Mouse (Mus musculus): ENCODE results near the gene Gm17332. TPM values are rescaled to one million over a fixed set of nuclear protein-coding genes. Genes with fewer than 3 reads are reported as not detected.
A peak's percentile ranks its signal among the peaks of the same experiment; 100 is the strongest.
"Not testable (repeated sequence)": the region's sequence is repeated elsewhere in the genome, so short reads cannot be mapped to it uniquely, and the experiment has no call there.

Gm17332 gene
- polyA plus RNA-seq, 1 experiment from 2014 or later: not detected

DNA sequence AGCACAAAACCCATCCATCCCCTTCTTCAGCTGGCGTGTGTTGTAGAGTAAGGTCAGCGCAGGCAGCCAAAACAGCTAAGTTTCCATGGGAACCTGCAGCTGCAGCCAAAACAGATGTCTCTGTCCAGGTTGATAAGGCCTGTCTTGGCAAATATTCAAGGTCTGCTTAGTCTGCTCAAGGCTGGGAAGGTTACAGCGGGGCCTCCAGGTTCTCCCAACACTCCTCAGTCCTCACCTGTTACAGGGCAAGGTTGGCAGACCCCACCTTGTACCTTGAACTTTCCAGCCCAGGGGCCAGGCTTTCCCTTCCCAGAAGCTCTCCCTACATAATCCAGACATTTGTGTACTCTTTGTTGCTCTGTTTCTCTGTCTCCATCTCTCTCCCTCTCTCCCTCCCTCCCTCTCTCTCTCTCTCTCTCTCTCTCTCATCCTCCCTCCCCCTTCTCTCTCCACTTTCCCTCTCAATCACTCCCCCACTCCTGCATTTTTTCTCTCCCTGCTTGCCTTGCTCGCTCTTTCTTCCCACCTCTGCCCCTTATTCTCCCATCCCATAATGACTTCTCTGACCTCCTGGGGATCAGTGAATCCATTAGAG is 12.1 kb downstream of the Gm17332 start:
- Histone ChIP-seq H3K4me3 (ENCODE audit: low read depth, low read length) (peak overlapping the region; percentile 40), H3K27ac (ENCODE audit: low read depth) (peak overlapping the region; percentile 57; the same call in 1 of the 2 replicates)

DNA sequence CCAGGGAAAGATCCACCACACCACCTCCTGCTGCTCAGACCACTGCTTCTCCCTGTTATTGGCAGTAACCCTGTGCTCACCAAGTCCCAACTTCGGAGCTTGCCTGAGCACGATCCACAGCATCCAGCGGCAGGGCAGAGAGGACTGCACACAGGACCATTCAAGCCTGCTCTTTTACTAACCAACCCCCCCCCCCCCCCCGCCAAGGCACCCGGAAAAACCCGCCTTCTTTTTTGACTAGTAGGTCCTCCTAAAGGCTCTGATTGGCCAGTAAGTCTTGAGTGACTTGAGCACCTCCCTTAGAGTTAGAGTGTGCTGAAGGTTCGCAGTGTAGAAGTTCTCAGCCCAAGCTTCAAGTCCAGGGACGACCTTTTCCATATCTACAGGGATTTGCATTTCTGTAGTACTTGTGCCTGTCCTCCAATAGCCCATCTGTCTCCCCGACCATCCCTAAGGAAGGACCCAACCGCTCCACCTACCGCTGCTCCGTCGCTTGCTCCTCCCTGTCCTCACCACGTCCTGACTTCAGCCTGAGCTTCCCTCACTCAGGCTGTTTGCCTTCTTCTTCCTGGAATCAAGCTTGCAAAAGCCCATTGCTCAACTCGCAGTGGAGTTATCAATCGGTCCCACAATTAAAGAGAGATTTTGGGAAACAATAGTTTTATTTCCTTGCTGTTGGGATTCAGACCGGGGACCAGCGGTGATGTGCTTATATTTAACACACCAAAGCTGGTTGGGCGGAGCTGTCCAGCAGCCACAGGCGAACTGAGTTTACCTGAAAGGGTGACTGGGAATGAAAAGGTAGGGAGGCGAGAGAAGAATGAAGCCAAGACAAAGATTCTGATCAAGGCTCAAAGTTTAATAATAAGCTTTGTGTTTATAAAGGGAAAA is 12.9 kb downstream of the Gm17332 start:
- DNase-seq: peak; percentile 38
- H3K9ac ChIP-seq (replicated peaks): peak overlapping the region; percentile 26; the same call in 1 of the 2 replicates

More for the DNA sequence above, 12.1 kb downstream of the Gm17332 start:
- Histone ChIP-seq H3K9me3 (ENCODE audit: low read length) (no peaks in the 10 kb centered on the region), H3K4me2 (ENCODE audit: low read depth, low read length) (peak overlapping the region; percentile 73; the same call in 1 of the 2 replicates), H3K27me3 (ENCODE audit: insufficient read depth, low read length) (no peaks in the 10 kb centered on the region), H3K36me3 (replicated peaks; ENCODE audit: insufficient read depth, low read length) (no peaks in the 10 kb centered on the region), H3K9ac (replicated peaks) (no peak overlapping the region), H3K4me1 (ENCODE audit: insufficient read depth) (peaks cover 11% of the 10 kb centered on the region; the same call in 1 of the 2 replicates)
- ATAC-seq (peak; percentile 93), DNase-seq (peak; percentile 59)
- 8% methylated on average over 4 of the region's 4 CpGs for WGBS (ENCODE audit: insufficient replicate concordance)
- peak; percentile 74 for TF ChIP-seq EP300 (IDR thresholded peaks at IDR 0.05; ENCODE audit: low read depth)
- no peak for TF ChIP-seq CTCF (IDR thresholded peaks at IDR 0.05; ENCODE audit: low read depth)

DNA sequence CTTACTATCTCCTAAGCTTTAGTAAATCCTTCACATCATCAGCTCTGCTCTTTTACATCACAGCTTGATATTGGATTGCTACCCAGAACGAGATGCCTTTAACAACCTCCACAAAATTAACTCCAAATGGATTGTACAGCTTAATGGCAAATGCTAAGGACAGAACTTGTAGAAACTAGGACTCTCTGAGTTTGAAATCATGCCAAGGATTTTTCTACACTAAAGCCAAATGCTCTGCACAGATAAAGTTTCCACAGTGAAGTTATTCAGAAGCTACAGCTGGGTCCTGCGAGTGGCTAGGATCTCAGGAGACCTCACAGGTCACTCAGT is 13.5 kb downstream of the Gm17332 start:
- H3K9ac ChIP-seq (replicated peaks): peak overlapping the region; percentile 16; the same call in 1 of the 2 replicates
- H3K36me3 ChIP-seq (replicated peaks; ENCODE audit: insufficient read depth, low read length): no peaks in the 10 kb centered on the region
- H3K27me3 ChIP-seq (ENCODE audit: insufficient read depth, low read length): no peaks in the 10 kb centered on the region
- no peak for DNase-seq
- H3K9me3 ChIP-seq (ENCODE audit: low read length): no peaks in the 10 kb centered on the region
- WGBS (ENCODE audit: insufficient replicate concordance): 48% methylated on average over 2 of the region's 2 CpGs
- peak overlapping the region; percentile 40 for H3K4me3 ChIP-seq (ENCODE audit: low read depth, low read length)
- TF ChIP-seq CTCF (IDR thresholded peaks at IDR 0.05; ENCODE audit: low read depth) (no peak), EP300 (IDR thresholded peaks at IDR 0.05; ENCODE audit: low read depth) (no peak)
- H3K4me1 ChIP-seq (ENCODE audit: insufficient read depth): peaks cover 11% of the 10 kb centered on the region; the same call in 1 of the 2 replicates
- H3K27ac ChIP-seq (ENCODE audit: low read depth): no peak overlapping the region
- peak overlapping the region; percentile 73 for H3K4me2 ChIP-seq (ENCODE audit: low read depth, low read length)
- ATAC-seq: no peak

More for the DNA sequence above, 12.9 kb downstream of the Gm17332 start:
- H3K9me3 ChIP-seq (ENCODE audit: low read length): no peaks in the 10 kb centered on the region
- ATAC-seq: peak; percentile 76
- TF ChIP-seq EP300 (IDR thresholded peaks at IDR 0.05; ENCODE audit: low read depth) (no peak), CTCF (IDR thresholded peaks at IDR 0.05; ENCODE audit: low read depth) (no peak)
- 6% methylated on average over 19 of the region's 21 CpGs for WGBS (ENCODE audit: insufficient replicate concordance)
- H3K4me1 ChIP-seq (ENCODE audit: insufficient read depth): peaks cover 11% of the 10 kb centered on the region; the same call in 1 of the 2 replicates
- H3K27ac ChIP-seq (ENCODE audit: low read depth): peak overlapping the region; percentile 57; the same call in 1 of the 2 replicates
- H3K4me3 ChIP-seq (ENCODE audit: low read depth, low read length): peak overlapping the region; percentile 40
- peak overlapping the region; percentile 73 for H3K4me2 ChIP-seq (ENCODE audit: low read depth, low read length)
- H3K27me3 ChIP-seq (ENCODE audit: insufficient read depth, low read length): no peaks in the 10 kb centered on the region
- no peaks in the 10 kb centered on the region for H3K36me3 ChIP-seq (replicated peaks; ENCODE audit: insufficient read depth, low read length)

DNA sequence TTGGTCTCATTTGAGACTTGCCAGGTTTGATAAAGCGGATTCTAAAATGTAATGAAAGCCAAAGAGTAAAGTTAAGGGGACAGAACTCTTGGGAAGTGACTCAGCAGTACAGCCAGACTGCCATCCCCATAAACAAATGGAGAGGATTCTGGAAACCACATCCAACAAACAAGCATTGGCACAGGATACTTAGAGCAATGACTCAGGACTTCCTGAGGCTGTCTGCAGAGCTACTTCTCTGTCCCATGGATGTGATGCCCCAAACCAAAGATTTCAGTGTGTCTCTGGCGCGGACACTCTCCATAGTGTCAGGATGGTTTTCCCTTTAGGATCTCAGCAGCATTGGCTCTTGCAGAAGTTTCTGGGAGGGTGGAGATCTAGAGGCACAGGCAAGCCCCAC is 25.2 kb downstream of the Gm17332 start:
- 0 out of 2 replicates have a peak, but pooled peaks have one; percentile 43 for ATAC-seq
- no peak for TF ChIP-seq EP300 (IDR thresholded peaks at IDR 0.05; ENCODE audit: low read depth)
- TF ChIP-seq CTCF (IDR thresholded peaks at IDR 0.05; ENCODE audit: low read depth): no peak
- WGBS (ENCODE audit: insufficient replicate concordance): 77% methylated on average over 3 of the region's 3 CpGs

DNA sequence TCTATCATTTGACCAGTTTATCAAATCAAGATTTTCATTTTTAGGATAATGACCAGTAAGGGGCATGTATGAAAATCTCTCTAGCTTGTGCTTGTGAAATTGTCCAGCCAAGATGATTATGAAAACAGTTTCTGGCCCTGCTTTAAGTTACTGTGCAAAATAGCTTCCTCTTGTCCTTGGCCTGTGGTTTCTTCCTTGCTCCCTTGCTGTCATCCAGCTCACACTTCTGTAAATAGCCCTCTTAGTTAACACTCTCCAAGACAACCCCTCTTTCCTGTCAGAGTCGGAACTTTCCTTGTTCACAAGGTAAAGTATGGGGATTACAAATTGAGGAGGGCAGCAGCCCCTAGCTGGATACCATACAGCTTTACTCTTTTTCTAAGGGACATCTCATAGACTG is 43.9 kb downstream of the Gm17332 start:
- not testable (repeated sequence) for H3K27ac ChIP-seq (ENCODE audit: low read depth); H3K4me2 ChIP-seq (ENCODE audit: low read depth, low read length); H3K9me3 ChIP-seq (ENCODE audit: low read length); H3K27me3 ChIP-seq (ENCODE audit: insufficient read depth, low read length); H3K4me3 ChIP-seq (ENCODE audit: low read depth, low read length); DNase-seq; ATAC-seq; H3K4me1 ChIP-seq (ENCODE audit: insufficient read depth); H3K36me3 ChIP-seq (replicated peaks; ENCODE audit: insufficient read depth, low read length); H3K9ac ChIP-seq (replicated peaks)
- WGBS (ENCODE audit: insufficient replicate concordance): 28% methylated on average over 1 of the region's 1 CpGs

More for the DNA sequence above, 25.2 kb downstream of the Gm17332 start:
- H3K27me3 ChIP-seq (ENCODE audit: insufficient read depth, low read length): no peaks in the 10 kb centered on the region
- H3K4me2 ChIP-seq (ENCODE audit: low read depth, low read length): no peak overlapping the region
- no peak overlapping the region for H3K27ac ChIP-seq (ENCODE audit: low read depth)
- no peaks in the 10 kb centered on the region for H3K4me1 ChIP-seq (ENCODE audit: insufficient read depth)
- H3K9ac ChIP-seq (replicated peaks): no peak overlapping the region
- no peak for DNase-seq
- H3K9me3 ChIP-seq (ENCODE audit: low read length): no peaks in the 10 kb centered on the region
- no peak overlapping the region for H3K4me3 ChIP-seq (ENCODE audit: low read depth, low read length)
- no peaks in the 10 kb centered on the region for H3K36me3 ChIP-seq (replicated peaks; ENCODE audit: insufficient read depth, low read length)

DNA sequence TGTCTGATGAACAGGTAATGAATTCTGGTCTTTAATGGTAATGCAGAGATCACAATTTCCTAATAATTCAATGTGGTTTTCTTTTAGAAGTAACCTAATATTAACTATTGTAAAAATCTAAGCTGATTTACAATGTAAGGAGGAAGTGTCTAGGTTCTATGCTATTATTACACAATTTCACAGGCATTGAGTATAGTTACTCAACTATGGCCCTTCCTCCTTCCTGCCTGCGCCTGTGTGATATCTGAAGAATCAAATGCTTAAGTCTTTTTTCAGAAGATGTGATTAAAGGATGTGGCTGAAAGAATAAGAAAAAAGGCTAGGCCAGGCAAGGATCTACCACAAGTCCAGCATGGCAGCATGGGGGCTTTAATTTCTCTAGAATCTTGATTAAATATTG is 47.4 kb downstream of the Gm17332 start:
- H3K9ac ChIP-seq (replicated peaks); ATAC-seq; H3K27me3 ChIP-seq (ENCODE audit: insufficient read depth, low read length); H3K4me1 ChIP-seq (ENCODE audit: insufficient read depth); H3K9me3 ChIP-seq (ENCODE audit: low read length); H3K4me3 ChIP-seq (ENCODE audit: low read depth, low read length); H3K36me3 ChIP-seq (replicated peaks; ENCODE audit: insufficient read depth, low read length); H3K27ac ChIP-seq (ENCODE audit: low read depth); H3K4me2 ChIP-seq (ENCODE audit: low read depth, low read length); DNase-seq: not testable (repeated sequence)
- WGBS (ENCODE audit: insufficient replicate concordance): 68% methylated on average over 1 of the region's 1 CpGs

DNA sequence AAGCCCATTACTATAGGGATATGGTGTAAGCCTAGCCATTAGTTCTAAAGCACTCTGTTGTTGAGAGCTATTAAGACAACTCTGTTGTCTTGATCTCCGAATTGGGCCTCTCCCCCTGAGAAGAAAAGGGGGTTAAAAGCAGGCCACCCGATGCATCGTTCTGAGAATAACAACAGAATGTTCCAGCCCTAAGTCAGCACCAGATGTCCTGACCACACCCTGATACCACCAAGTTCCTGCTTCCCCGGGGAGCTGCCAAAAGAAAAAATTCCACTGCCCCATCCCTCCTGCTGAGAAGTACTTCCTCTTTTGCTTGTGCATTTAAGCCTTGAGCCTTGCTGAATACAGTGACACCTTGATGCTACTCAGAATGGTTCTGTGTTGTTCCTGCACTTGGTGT is 48.5 kb downstream of the Gm17332 start:
- not testable (repeated sequence) for H3K27ac ChIP-seq (ENCODE audit: low read depth); H3K4me2 ChIP-seq (ENCODE audit: low read depth, low read length); ATAC-seq; DNase-seq; H3K36me3 ChIP-seq (replicated peaks; ENCODE audit: insufficient read depth, low read length); H3K9me3 ChIP-seq (ENCODE audit: low read length); H3K4me3 ChIP-seq (ENCODE audit: low read depth, low read length); H3K4me1 ChIP-seq (ENCODE audit: insufficient read depth); H3K27me3 ChIP-seq (ENCODE audit: insufficient read depth, low read length); H3K9ac ChIP-seq (replicated peaks)
- 64% methylated on average over 4 of the region's 4 CpGs for WGBS (ENCODE audit: insufficient replicate concordance)

All from liver, postnatal 0 days (tissue).